Mouse (Mus musculus): ENCODE measurements around the gene Mamdc2. TPM values are rescaled to one million over a fixed set of nuclear protein-coding genes. Genes with fewer than 3 reads are reported as not detected.
A peak's percentile ranks its signal among the peaks of the same experiment; 100 is the strongest.

The Mamdc2 gene
- polyA plus RNA-seq, 1 experiment from 2014 or later: 2.7 TPM

GRCm38 (mm10) chr19:23306671-23307070 lies 141.6 kb downstream of the Mamdc2 start:
- DNase-seq (ENCODE audit: low spot score): no peak
- H3K9ac ChIP-seq (ENCODE audit: low read length): no peak overlapping the region

GRCm38 (mm10) chr19:23299987-23300386 lies 148.3 kb downstream of the Mamdc2 start:
- H3K27ac ChIP-seq (ENCODE audit: low read depth): no peak overlapping the region
- DNase-seq (ENCODE audit: low spot score): no peak

More at GRCm38 (mm10) chr19:23306671-23307070, 141.6 kb downstream of the Mamdc2 start:
- H3K9me3 ChIP-seq (ENCODE audit: control insufficient read depth, low read length): no peaks in the 10 kb centered on the region
- H3K27me3 ChIP-seq (replicated peaks; ENCODE audit: control insufficient read depth, insufficient read depth, low read length): no peaks in the 10 kb centered on the region
- H3K4me1 ChIP-seq (replicated peaks; ENCODE audit: control insufficient read depth, insufficient read depth, low read length): no peaks in the 10 kb centered on the region
- no peak for ATAC-seq (replicated peaks; ENCODE audit: low FRiP score, low TSS enrichment, low read depth)
- no peak overlapping the region for H3K27ac ChIP-seq (ENCODE audit: low read depth)
- WGBS: 82% methylated on average over 7 of the region's 7 CpGs
- H3K4me3 ChIP-seq (ENCODE audit: low read depth, low read length): no peak overlapping the region
- H3K4me2 ChIP-seq (ENCODE audit: low read length): no peak overlapping the region
- H3K36me3 ChIP-seq (ENCODE audit: control insufficient read depth, insufficient read depth, low read length): no peaks in the 10 kb centered on the region

GRCm38 (mm10) chr19:23298917-23299316 lies 149.3 kb downstream of the Mamdc2 start:
- no peak overlapping the region for H3K27ac ChIP-seq (ENCODE audit: low read depth)
- H3K9ac ChIP-seq (ENCODE audit: low read length): no peak overlapping the region
- H3K36me3 ChIP-seq (ENCODE audit: control insufficient read depth, insufficient read depth, low read length): no peaks in the 10 kb centered on the region
- H3K9me3 ChIP-seq (ENCODE audit: control insufficient read depth, low read length): no peaks in the 10 kb centered on the region
- no peaks in the 10 kb centered on the region for H3K27me3 ChIP-seq (replicated peaks; ENCODE audit: control insufficient read depth, insufficient read depth, low read length)
- 100% methylated on average over 1 of the region's 1 CpGs for WGBS
- no peak overlapping the region for H3K4me2 ChIP-seq (ENCODE audit: low read length)
- ATAC-seq (replicated peaks; ENCODE audit: low FRiP score, low TSS enrichment, low read depth) (no peak), DNase-seq (ENCODE audit: low spot score) (no peak)
- H3K4me1 ChIP-seq (replicated peaks; ENCODE audit: control insufficient read depth, insufficient read depth, low read length): no peaks in the 10 kb centered on the region
- no peak overlapping the region for H3K4me3 ChIP-seq (ENCODE audit: low read depth, low read length)

More at GRCm38 (mm10) chr19:23299987-23300386, 148.3 kb downstream of the Mamdc2 start:
- Histone ChIP-seq H3K9me3 (ENCODE audit: control insufficient read depth, low read length) (no peaks in the 10 kb centered on the region), H3K9ac (ENCODE audit: low read length) (no peak overlapping the region), H3K4me2 (ENCODE audit: low read length) (no peak overlapping the region), H3K4me3 (ENCODE audit: low read depth, low read length) (no peak overlapping the region), H3K27me3 (replicated peaks; ENCODE audit: control insufficient read depth, insufficient read depth, low read length) (no peaks in the 10 kb centered on the region), H3K36me3 (ENCODE audit: control insufficient read depth, insufficient read depth, low read length) (no peaks in the 10 kb centered on the region), H3K4me1 (replicated peaks; ENCODE audit: control insufficient read depth, insufficient read depth, low read length) (no peaks in the 10 kb centered on the region)
- ATAC-seq (replicated peaks; ENCODE audit: low FRiP score, low TSS enrichment, low read depth): no peak
- WGBS: 82% methylated on average over 3 of the region's 3 CpGs

GRCm38 (mm10) chr19:23297191-23297590 lies 151.1 kb downstream of the Mamdc2 start:
- H3K9ac ChIP-seq (ENCODE audit: low read length): no peak overlapping the region
- H3K36me3 ChIP-seq (ENCODE audit: control insufficient read depth, insufficient read depth, low read length): no peaks in the 10 kb centered on the region
- H3K4me3 ChIP-seq (ENCODE audit: low read depth, low read length): no peak overlapping the region
- H3K27ac ChIP-seq (ENCODE audit: low read depth): no peak overlapping the region
- H3K4me2 ChIP-seq (ENCODE audit: low read length): no peak overlapping the region
- no peak for ATAC-seq (replicated peaks; ENCODE audit: low FRiP score, low TSS enrichment, low read depth)
- H3K9me3 ChIP-seq (ENCODE audit: control insufficient read depth, low read length): no peaks in the 10 kb centered on the region
- no peak for DNase-seq (ENCODE audit: low spot score)
- H3K4me1 ChIP-seq (replicated peaks; ENCODE audit: control insufficient read depth, insufficient read depth, low read length): no peaks in the 10 kb centered on the region
- H3K27me3 ChIP-seq (replicated peaks; ENCODE audit: control insufficient read depth, insufficient read depth, low read length): no peaks in the 10 kb centered on the region

- no peak overlapping the region for H3K27ac ChIP-seq (ENCODE audit: low read depth)
- H3K9ac ChIP-seq (ENCODE audit: low read length): no peak overlapping the region
- DNase-seq (ENCODE audit: low spot score) (no peak), ATAC-seq (replicated peaks; ENCODE audit: low FRiP score, low TSS enrichment, low read depth) (no peak)
- no peaks in the 10 kb centered on the region for H3K36me3 ChIP-seq (ENCODE audit: control insufficient read depth, insufficient read depth, low read length)
- peaks cover 4% of the 10 kb centered on the region; the same call in 1 of the 2 replicates for H3K9me3 ChIP-seq (ENCODE audit: control insufficient read depth, low read length)
- no peaks in the 10 kb centered on the region for H3K4me1 ChIP-seq (replicated peaks; ENCODE audit: control insufficient read depth, insufficient read depth, low read length)
- H3K4me2 ChIP-seq (ENCODE audit: low read length): no peak overlapping the region
- WGBS: 60% methylated on average over 1 of the region's 1 CpGs
- H3K4me3 ChIP-seq (ENCODE audit: low read depth, low read length): no peak overlapping the region
- H3K27me3 ChIP-seq (replicated peaks; ENCODE audit: control insufficient read depth, insufficient read depth, low read length): no peaks in the 10 kb centered on the region
Observed at GRCm38 (mm10) chr19:23289251-23289650, 159.0 kb downstream of the Mamdc2 start.

GRCm38 (mm10) chr19:23281911-23282660 lies 166.2 kb downstream of the Mamdc2 start:
- WGBS: 56% methylated on average over 8 of the region's 8 CpGs
- DNase-seq (ENCODE audit: low spot score) (no peak), ATAC-seq (replicated peaks; ENCODE audit: low FRiP score, low TSS enrichment, low read depth) (no peak)
- H3K4me1 ChIP-seq (replicated peaks; ENCODE audit: control insufficient read depth, insufficient read depth, low read length): no peaks in the 10 kb centered on the region
- no peak overlapping the region for H3K4me2 ChIP-seq (ENCODE audit: low read length)
- no peak overlapping the region for H3K4me3 ChIP-seq (ENCODE audit: low read depth, low read length)
- no peaks in the 10 kb centered on the region for H3K9me3 ChIP-seq (ENCODE audit: control insufficient read depth, low read length)
- H3K9ac ChIP-seq (ENCODE audit: low read length): no peak overlapping the region
- H3K27me3 ChIP-seq (replicated peaks; ENCODE audit: control insufficient read depth, insufficient read depth, low read length): no peaks in the 10 kb centered on the region
- no peak overlapping the region for H3K27ac ChIP-seq (ENCODE audit: low read depth)
- H3K36me3 ChIP-seq (ENCODE audit: control insufficient read depth, insufficient read depth, low read length): no peaks in the 10 kb centered on the region

GRCm38 (mm10) chr19:23274054-23274724 lies 174.1 kb downstream of the Mamdc2 start:
- peak overlapping the region; percentile 92; the same call in 1 of the 2 replicates for H3K9ac ChIP-seq (ENCODE audit: low read length)
- ATAC-seq (replicated peaks; ENCODE audit: low FRiP score, low TSS enrichment, low read depth): peak; percentile 33
- no peak overlapping the region; the same call in 1 of the 2 replicates for H3K27ac ChIP-seq (ENCODE audit: low read depth)
- H3K4me1 ChIP-seq (replicated peaks; ENCODE audit: control insufficient read depth, insufficient read depth, low read length): peaks cover 8% of the 10 kb centered on the region
- no peak for DNase-seq (ENCODE audit: low spot score)
- WGBS: 50% methylated on average over 4 of the region's 4 CpGs
- no peaks in the 10 kb centered on the region for H3K27me3 ChIP-seq (replicated peaks; ENCODE audit: control insufficient read depth, insufficient read depth, low read length)
- peak overlapping the region; percentile 95 for H3K4me3 ChIP-seq (ENCODE audit: low read depth, low read length)
- no peaks in the 10 kb centered on the region for H3K9me3 ChIP-seq (ENCODE audit: control insufficient read depth, low read length)
- no peaks in the 10 kb centered on the region for H3K36me3 ChIP-seq (ENCODE audit: control insufficient read depth, insufficient read depth, low read length)
- peak overlapping the region; percentile 81 for H3K4me2 ChIP-seq (ENCODE audit: low read length)

- Histone ChIP-seq H3K36me3 (ENCODE audit: control insufficient read depth, insufficient read depth, low read length) (peaks cover 3% of the 10 kb centered on the region), H3K4me1 (replicated peaks; ENCODE audit: control insufficient read depth, insufficient read depth, low read length) (peaks cover 8% of the 10 kb centered on the region), H3K27me3 (replicated peaks; ENCODE audit: control insufficient read depth, insufficient read depth, low read length) (no peaks in the 10 kb centered on the region), H3K27ac (ENCODE audit: low read depth) (peak within 1 kb of the TSS; percentile 77), H3K9ac (ENCODE audit: low read length) (peak within 1 kb of the TSS; percentile 92), H3K4me2 (ENCODE audit: low read length) (peak within 1 kb of the TSS; percentile 81), H3K4me3 (ENCODE audit: low read depth, low read length) (peak within 1 kb of the TSS; percentile 95), H3K9me3 (ENCODE audit: control insufficient read depth, low read length) (no peaks in the 10 kb centered on the region)
- DNase-seq (ENCODE audit: low spot score) (peak; percentile 94), ATAC-seq (replicated peaks; ENCODE audit: low FRiP score, low TSS enrichment, low read depth) (peak; percentile 96)
- under 1% methylated on average over 66 of the region's 69 CpGs for WGBS
Observed at GRCm38 (mm10) chr19:23273355-23274053, 174.7 kb downstream of the Mamdc2 start, which contains the start of gene Smc5. Gene Smc5, minus strand, starts transcription at chr19:23273897.
